Mouse (Mus musculus) small intestine, adult 2 months (tissue): ENCODE results near the gene Wdr18.
A peak's percentile ranks its signal among the peaks of the same experiment; 100 is the strongest.

Source experiments
- CTCF ChIP-seq: fragments of 200-500 bp; IDR thresholded peaks from 2 replicates; pipeline ENCODE4 v1.5.1; 2012; ENCODE audit warnings: low read depth, mild to moderate bottlenecking, control low read depth, inconsistent platforms, low read length, moderate library complexity, mixed read lengths; ENCODE audit not compliant: insufficient replicate concordance, insufficient read length; ENCODE audit errors: extremely low read depth
- POLR2A ChIP-seq: fragments of 200-500 bp; IDR thresholded peaks from 2 replicates; pipeline ENCODE4 v1.6.1; 2012; ENCODE audit warnings: low read depth, mild to moderate bottlenecking, control low read depth, inconsistent platforms, low read length, moderate library complexity

DNA sequence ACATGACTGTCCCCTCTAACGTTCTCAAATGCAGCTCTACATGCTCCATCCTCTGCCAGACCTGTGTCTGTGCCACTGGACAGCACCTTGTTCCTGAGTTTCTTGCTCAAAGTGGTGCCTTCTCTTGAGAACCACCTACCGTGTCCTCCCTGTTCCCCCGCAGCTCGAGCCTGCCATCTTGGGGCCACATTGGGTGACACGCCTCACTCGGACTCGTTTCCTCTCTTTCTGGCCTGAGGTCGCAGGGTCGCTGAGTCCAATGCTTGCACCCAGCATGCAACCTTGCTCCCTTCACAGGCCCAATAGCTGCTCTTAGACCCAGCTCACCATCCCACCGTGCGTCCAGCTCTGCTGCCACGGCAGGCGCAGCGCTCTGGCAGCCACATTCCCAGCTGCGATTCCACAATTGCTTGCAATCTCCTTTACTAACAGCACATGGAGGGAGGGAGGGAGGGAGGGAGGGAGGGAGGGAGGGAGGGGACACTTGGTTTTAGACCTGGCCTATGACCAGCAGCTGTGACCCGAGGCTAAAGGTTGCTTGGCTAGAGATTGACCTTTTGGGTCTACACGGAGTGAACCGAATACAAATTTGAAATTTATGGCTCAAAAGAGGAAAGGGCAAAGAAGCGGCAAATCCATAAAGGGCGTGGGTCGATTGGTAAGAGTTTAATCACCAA, 1.7 kb upstream of the Wdr18 start:
- no peak for TF ChIP-seq POLR2A
- TF ChIP-seq CTCF: peak; percentile 93
